Mouse (Mus musculus) cortical plate, adult 2 months (tissue): ENCODE data around the gene Top1.

Experiments
- CTCF ChIP-seq: fragments of 200-500 bp; IDR thresholded peaks from 2 replicates; pipeline ENCODE4 v1.5.1; 2011; ENCODE audit warnings: mild to moderate bottlenecking, control low read depth, low read length; ENCODE audit not compliant: insufficient read depth; ENCODE audit errors: extremely low read depth
- POLR2A ChIP-seq: fragments of 200-500 bp; IDR thresholded peaks from 2 replicates; pipeline ENCODE4 v1.6.1; 2011; ENCODE audit warnings: mild to moderate bottlenecking, low read length, control low read depth; ENCODE audit not compliant: insufficient read depth; ENCODE audit errors: extremely low read depth

- no peak for TF ChIP-seq CTCF
- TF ChIP-seq POLR2A, result no peak
Observed at GRCm38 (mm10) chr2:160621661-160622211, 24.0 kb upstream of the Top1 start.
